Mouse (Mus musculus) spleen, adult 12 weeks (tissue): Measurements from ENCODE around the gene Plch1.

Experiments used
- DNase-seq: peaks from one replicate; pipeline ENCODE4 v3.0.0; 2022; ENCODE audit warnings: low spot score

Gene Plch1

GRCm38 (mm10) chr3:63693694-63694093, 205.6 kb downstream of the Plch1 start:
- DNase-seq: no peak

GRCm38 (mm10) chr3:63692727-63693126, 206.5 kb downstream of the Plch1 start:
- no peak for DNase-seq

- no peak for DNase-seq
These were observed 230.5 kb downstream of the Plch1 start for GRCm38 (mm10) chr3:63668779-63669178.

- no peak for DNase-seq
These were observed 234.0 kb downstream of the Plch1 start for GRCm38 (mm10) chr3:63665307-63665706.

GRCm38 (mm10) chr3:63664575-63665243, 234.6 kb downstream of the Plch1 start:
- DNase-seq: no peak
